Mouse (Mus musculus) layer of hippocampus, adult 2 months (tissue): ENCODE results near the gene Gm525. TPM values are rescaled to one million over a fixed set of nuclear protein-coding genes. Genes with fewer than 3 reads are reported as not detected.
"Not testable (repeated sequence)": the region's sequence is repeated elsewhere in the genome, so short reads cannot be mapped to it uniquely, and the experiment has no call there.

Source experiments
- DNase-seq, 2 experiments: peaks; one replicate each; pipeline ENCODE4 v3.0.0; 2022; ENCODE audit warnings: low spot score in 2 of 2
- H3K27ac ChIP-seq: fragments of 200-600 bp; 2 replicates; pipeline ENCODE4 v1.8.1; 2022
- H3K4me3 ChIP-seq: fragments of 200-600 bp; 2 replicates; pipeline ENCODE4 v1.8.1; 2022; ENCODE audit warnings: mild to moderate bottlenecking
- CTCF ChIP-seq: fragments of 200-600 bp; conservative IDR thresholded peaks from 2 replicates; pipeline ENCODE4 v1.8.1; 2022; ENCODE audit warnings: antibody characterized with exemption, mild to moderate bottlenecking, moderate library complexity
- total RNA-seq, 2 experiments: library from RNA; stranded (reverse); gene quantifications; 2 replicates each; pipeline ENCODE4 v1.2.3; 2021

Gene Gm525
- total RNA-seq, 2 experiments from 2014 or later: not detected

DNA sequence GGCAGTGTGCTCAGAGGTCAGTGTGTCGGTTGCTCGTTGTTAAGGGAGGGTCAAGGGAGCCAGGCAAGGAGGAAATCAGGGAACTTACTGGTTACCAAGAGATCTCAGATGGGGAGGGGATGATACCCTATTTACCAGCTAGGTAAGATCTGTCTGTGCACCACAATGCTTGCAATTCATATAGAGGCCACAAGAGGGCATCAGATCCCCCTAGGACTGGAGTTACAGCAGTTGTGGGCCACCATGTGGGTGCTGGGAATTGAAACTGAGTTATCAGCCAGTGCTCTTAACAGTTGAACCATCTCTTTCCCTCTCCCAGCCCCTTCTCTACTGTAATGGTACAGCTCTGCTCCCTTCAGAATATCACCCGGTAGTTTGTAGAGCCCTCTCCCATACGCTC is 15.1 kb downstream of the Gm525 start:
- H3K4me3 ChIP-seq: no peak overlapping the region
- DNase-seq: no peak
- TF ChIP-seq CTCF: peak; percentile 59
- H3K27ac ChIP-seq: no peak overlapping the region

DNA sequence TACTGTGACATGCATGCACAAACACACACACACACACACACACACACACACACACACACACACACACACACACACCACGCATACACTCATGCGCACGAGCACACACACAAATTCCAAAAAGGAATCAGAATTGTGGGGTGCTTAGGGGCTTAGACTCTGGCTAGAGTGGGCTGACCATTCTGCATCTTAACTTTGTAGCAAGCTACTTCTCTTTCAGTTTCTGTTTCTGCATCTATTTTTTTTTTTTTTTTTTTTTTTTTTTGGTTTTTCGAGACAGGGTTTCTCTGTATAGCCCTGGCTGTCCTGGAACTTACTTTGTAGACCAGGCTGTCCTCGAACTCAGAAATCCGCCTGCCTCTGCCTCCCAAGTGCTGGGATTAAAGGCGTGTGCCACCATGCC is 16.7 kb downstream of the Gm525 start:
- not testable (repeated sequence) for H3K27ac ChIP-seq, DNase-seq, H3K4me3 ChIP-seq

DNA sequence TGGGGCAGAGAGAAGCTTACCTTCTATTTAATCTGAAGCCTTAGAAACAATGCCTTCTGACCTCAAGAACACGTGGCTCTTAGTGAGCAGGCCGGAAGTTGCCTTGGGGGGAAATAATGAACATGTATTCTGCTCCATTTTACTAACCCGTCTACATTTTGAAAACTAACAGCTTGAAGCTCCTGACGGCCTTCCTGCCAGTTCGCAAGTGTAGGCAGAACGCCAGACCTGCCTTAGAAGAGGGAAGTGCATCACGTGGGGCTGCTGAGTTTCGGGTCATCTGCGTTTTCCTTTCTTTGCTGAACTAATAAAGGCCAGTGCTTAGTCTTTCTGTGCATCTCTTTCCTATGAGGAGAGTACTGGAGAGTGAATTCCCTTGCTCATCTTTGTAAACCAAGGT is 19.1 kb downstream of the Gm525 start:
- TF ChIP-seq CTCF: no peak
- no peak for DNase-seq
- no peak overlapping the region for H3K27ac ChIP-seq
- H3K4me3 ChIP-seq: no peak overlapping the region

DNA sequence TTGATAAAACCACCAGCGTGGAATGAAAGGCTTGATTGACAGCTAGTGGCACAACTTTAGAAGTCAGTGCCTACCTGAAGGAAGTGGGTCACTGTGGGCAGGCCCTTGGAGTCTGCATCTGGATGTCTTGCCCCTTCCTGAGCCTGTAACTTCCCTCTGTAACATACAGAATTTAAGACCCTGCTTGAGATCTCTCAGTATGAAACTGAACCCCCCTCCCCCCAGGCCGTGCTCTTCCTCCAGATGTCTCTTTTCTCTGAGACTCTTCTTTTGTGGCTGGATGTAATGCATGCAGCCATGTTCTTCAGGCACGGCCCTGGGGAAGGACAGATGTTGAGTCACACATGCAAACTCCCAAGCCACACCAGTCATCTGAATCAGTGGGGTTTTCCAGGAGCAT is 21.7 kb downstream of the Gm525 start:
- Histone ChIP-seq H3K4me3 (no peak overlapping the region), H3K27ac (no peak overlapping the region)
- TF ChIP-seq CTCF: no peak
- DNase-seq: no peak

DNA sequence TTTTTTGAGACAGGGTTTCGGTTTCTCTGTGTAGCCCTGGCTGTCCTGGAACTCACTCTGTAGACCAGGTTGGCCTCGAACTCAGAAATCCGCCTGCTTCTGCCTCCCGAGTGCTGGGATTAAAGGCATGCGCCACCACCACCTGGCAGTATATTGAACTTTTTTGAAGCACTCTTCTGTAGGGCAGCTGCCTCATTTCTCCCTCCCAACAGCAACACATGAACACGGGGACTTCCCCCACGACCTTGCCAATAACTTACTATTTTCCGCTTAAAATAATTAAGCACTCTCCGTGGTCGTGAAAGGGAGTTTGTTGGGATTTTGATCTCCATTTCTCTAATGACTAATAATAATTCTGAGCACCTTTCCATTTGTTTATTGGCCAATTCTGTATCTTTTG is 23.7 kb downstream of the Gm525 start:
- H3K27ac ChIP-seq, DNase-seq, H3K4me3 ChIP-seq: not testable (repeated sequence)

DNA sequence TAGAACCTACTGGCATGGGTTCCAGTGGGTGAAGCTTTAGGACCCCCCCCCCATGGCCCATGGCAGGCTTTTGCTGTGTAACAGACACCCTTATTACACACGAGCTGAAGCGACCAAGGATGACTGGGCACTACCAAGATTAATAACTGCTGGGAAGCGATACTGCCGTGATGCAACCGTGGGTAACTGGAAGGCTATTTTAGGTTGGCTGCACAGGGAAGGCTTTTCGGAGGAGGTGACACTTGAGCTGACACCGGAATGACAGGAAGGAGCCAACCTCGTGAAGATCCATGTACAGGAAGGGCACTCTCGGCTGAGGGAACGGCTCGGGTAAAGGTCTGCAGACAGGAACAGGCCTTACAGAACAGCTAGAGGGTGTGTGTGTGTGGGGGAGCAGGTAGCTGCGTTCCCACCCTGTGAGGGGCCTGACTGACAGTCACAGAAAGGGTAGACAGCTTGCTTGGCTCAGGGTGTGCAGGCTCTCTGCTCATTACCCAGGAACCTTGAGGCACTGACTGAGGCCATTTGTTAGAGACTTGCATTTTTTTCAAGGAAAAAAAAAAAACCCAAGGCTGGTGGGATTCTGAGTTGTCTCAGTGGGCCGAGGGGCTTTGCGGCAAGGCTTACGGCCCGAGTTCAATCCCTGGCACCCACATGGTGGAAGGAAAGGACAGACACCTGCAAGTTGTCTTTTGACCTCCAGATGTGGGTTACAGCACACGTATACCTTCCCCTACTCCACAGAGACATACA is 24.6 kb downstream of the Gm525 start:
- Histone ChIP-seq H3K4me3 (no peak overlapping the region), H3K27ac (no peak overlapping the region)
- no peak for TF ChIP-seq CTCF
- DNase-seq: no peak

DNA sequence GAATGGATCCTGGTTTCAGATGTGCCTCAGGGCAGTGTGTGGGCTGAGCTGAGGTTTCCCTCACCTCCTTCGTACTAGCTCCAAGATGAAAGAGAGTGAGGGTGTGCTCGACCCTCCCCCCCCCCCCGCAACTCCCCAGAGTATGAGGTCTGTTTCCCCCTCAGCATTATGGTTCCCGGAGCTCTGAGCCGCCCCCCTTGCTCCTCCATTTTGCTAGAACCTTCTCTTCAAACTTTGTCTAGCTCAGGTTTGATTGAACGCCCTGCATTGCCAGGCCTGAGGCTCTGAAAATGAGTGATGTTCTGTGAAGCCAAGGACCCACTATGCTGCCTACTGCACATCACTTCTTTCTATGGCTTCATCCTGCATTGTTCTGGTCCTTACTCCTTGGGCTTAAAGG is 25.3 kb downstream of the Gm525 start:
- DNase-seq: no peak
- TF ChIP-seq CTCF: no peak
- no peak overlapping the region for H3K4me3 ChIP-seq
- no peak overlapping the region for H3K27ac ChIP-seq

DNA sequence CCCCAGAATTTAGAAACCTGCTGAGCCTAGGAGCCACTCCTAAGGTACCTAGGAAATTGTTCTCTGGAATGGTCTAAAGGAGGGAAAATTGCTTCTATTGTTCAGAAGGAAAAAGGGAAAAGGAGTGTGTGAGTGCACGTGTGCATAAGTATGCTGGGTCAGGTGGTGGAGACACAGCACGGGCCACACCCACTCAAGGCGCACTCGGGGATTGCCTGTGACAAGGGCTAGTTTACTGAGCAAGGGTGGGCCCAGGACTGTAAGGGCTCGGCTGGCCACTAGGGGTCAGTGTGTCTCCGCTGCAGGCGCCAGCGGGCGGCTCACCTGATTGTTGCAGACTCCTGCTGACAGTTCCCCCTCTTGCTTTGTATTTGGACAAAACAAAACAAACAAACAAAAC is 26.8 kb downstream of the Gm525 start:
- Histone ChIP-seq H3K4me3 (peak overlapping the region; percentile 64), H3K27ac (no peak overlapping the region)
- TF ChIP-seq CTCF: peak; percentile 99
- peak; percentile 61 to 87 for DNase-seq

DNA sequence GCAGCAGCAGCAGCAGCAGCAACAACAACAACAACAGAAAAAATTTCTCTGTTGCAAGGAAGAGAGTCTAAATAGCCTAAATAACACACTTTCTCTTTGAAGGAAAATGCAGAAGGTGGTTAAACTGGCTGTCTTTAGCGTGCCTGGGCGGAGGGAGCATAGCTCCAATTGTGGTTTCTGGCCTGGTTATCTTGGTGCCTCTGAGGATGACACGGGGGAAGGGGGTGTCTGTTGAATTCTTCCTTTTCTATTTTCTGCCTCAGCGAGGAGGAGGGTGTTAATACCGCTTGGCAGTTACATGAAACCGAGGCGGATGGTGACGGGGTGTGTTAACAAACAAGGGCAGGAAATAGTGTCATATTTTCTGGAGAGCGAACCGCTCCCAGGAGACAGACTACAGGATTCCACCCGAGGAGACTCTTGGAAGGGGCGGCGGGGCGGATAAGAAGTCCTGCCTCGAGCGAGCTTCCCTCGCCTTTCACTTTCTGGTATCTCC is 27.2 kb downstream of the Gm525 start:
- DNase-seq: peak; percentile 48 to 51
- peak; percentile 1; the same call in 1 of the 2 replicates for TF ChIP-seq CTCF
- Histone ChIP-seq H3K27ac (no peak overlapping the region), H3K4me3 (peak overlapping the region; percentile 64)

DNA sequence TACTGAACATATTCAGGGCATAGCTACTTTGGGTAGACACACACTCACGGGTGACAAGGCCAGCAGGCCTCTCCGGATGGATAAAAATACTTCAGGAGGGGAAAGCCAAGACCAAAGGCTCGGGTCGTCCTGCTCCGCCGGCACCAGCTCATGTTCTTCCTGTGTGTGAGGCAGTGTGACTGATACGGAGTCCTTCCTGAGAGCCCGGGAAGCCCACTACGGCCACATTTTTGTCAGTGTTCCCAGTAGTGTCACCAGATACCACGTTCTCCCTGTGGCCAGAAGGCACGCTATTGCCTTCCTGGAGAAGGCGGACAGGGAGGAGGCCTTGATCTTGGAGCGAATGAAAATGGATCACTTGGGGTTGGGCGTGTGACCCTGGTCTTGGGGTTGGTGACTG is 29.5 kb downstream of the Gm525 start:
- no peak for DNase-seq
- no peak for TF ChIP-seq CTCF
- no peak overlapping the region for H3K4me3 ChIP-seq
- no peak overlapping the region for H3K27ac ChIP-seq

DNA sequence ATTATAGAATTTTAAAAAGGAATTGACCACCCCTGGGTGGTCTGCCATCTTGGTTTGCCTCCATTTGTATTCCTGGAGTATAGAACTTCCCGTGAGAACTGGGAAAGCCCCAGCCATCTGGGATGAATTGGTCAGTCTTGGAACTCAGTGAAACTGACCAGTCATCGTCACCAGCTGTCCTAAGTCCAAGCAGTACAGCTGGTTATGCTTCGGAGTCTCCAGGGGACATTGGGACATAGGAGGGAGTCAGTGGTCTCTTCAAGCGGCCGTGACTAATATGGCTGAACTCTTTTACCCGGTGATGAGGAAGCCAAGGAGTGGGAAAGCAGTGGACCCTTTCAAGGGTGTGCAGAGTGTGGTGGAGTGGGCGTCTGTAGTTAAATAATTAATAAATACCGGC is 31.6 kb downstream of the Gm525 start:
- Histone ChIP-seq H3K27ac (no peak overlapping the region), H3K4me3 (no peak overlapping the region)
- no peak for TF ChIP-seq CTCF
- DNase-seq: no peak

DNA sequence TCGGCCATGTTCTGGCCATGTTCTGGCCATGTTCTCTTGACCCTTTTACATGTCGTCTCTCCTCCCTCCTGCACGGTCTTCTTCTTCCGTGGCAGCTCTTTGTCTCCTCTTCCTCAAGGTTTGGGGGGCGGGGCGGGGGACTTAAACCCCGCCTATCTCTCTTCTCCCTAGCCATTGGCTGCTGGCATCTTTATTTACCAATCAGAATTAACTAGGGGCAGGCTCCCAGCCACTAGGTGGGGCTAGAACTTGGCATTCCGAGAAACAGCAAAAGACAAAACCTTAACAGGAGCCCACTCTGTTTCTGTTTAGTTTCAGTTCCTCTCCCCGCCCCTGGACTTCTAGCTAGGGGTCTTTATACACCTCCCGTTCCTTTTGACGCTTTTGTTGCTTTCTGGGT is 32.2 kb downstream of the Gm525 start:
- peak; percentile 24; the same call in 1 of the 2 replicates for TF ChIP-seq CTCF
- no peak for DNase-seq
- H3K4me3 ChIP-seq: no peak overlapping the region
- H3K27ac ChIP-seq: no peak overlapping the region

DNA sequence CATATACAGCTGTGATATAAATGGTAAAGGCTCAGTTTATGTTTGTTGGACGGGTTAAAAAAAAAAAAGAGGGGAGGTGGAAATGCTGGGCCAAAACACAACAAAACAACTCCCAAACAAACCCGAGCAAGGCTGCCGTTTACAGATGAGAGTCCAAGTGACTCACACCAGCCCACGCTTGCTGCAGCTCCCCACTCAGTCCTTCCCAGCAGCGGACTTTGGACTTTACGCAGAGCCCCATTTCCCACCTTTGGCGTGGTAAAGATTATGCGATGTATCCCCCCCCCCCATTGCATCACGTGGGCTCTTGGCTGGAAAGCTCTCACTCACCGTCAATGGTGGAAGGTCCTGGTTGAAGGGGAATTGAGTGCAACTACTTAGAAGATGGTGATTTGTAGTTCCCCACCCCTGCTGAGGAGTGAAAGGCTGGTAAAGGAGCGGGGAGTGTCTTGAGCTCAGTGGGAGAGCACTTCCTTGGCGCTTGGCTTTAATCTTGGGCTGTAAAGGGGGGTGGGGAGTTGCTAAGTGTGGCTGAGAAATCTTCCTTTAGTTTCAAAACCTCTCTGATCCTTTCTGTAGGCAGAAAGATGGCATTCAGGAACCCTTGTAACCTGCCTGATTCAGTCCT is 33.7 kb downstream of the Gm525 start:
- no peak for TF ChIP-seq CTCF
- DNase-seq: no peak
- no peak overlapping the region for H3K27ac ChIP-seq
- H3K4me3 ChIP-seq: no peak overlapping the region

DNA sequence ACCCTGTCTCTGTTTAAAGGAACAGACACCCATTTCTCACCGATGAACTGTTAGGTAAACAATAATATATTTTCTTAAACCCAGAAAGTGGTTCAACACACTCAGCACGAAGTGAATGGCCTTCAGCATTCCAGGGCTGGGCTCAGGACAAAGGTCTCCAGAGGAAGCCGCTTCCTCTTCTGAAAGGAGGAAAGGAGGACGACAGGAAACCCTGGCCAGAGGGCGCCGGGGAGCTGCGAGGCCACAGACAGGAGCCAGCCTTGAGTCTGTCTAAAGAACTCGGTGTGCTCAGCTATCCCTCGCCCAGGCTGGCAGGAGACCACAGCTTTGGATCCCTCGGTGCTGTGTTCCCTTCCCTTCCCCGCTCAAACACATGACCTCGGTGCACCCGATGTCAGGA is 50.8 kb downstream of the Gm525 start:
- no peak for TF ChIP-seq CTCF
- no peak overlapping the region for H3K27ac ChIP-seq

More for the DNA sequence above, 50.8 kb downstream of the Gm525 start:
- no peak for DNase-seq
- H3K4me3 ChIP-seq: no peak overlapping the region
